Mouse (Mus musculus) adrenal gland, postnatal 4 days (tissue): ENCODE data around the gene Glrx2. TPM values are rescaled to one million over a fixed set of nuclear protein-coding genes. Genes with fewer than 3 reads are reported as not detected.
"Not testable (repeated sequence)": the region's sequence is repeated elsewhere in the genome, so short reads cannot be mapped to it uniquely, and the experiment has no call there.

Experiments used
- DNase-seq, 2 experiments: peaks; one replicate each; pipeline ENCODE4 v3.0.0; 2021 to 2022; ENCODE audit warnings: low spot score in 2 of 2, mixed read lengths in 2 of 2
- long read RNA-seq, 2 experiments: library from polyadenylated mRNA; stranded (forward); transcript quantifications; one replicate each; pipeline ENCODE4 v2.0.0; 2021
- total RNA-seq, 2 experiments: library from RNA; stranded (reverse); gene quantifications; 2 replicates each; pipeline ENCODE4 v1.2.3; 2021

The Glrx2 gene
- 10 to 100 TPM; 62.0 to 64.3 TPM for total RNA-seq
- long read RNA-seq, experiment 1, transcript Glrx2-210 (4 exons, 3,337 nt): major isoform, 57 of 77 reads
- long read RNA-seq, experiment 1, transcript Glrx2-202 (4 exons, 580 nt): minor isoform, 16 of 77 reads
- long read RNA-seq, experiment 1, partial matches to known transcripts: 0 of 77 reads
- long read RNA-seq, experiment 1, other reads (novel, unspliced or antisense): 3 of 77 reads
- long read RNA-seq, experiment 2, transcript Glrx2-210 (4 exons, 3,337 nt): major isoform, 32 of 49 reads
- long read RNA-seq, experiment 2, partial matches to known transcripts: 5 of 49 reads
- long read RNA-seq, experiment 2, other reads (novel, unspliced or antisense): 5 of 49 reads

- not testable (repeated sequence) for DNase-seq
Measured at GRCm38 (mm10) chr1:143716038-143716437, at the start of gene Glrx2. Gene Glrx2 (plus strand): TSS chr1:143716338.

- DNase-seq: no peak
Measured at GRCm38 (mm10) chr1:143675734-143676361, 40.3 kb upstream of the Glrx2 start.

- DNase-seq: no peak
Measured at GRCm38 (mm10) chr1:143681108-143681507, 35.0 kb upstream of the Glrx2 start.

GRCm38 (mm10) chr1:143684849-143685248, 31.3 kb upstream of the Glrx2 start:
- DNase-seq: no peak

DNA sequence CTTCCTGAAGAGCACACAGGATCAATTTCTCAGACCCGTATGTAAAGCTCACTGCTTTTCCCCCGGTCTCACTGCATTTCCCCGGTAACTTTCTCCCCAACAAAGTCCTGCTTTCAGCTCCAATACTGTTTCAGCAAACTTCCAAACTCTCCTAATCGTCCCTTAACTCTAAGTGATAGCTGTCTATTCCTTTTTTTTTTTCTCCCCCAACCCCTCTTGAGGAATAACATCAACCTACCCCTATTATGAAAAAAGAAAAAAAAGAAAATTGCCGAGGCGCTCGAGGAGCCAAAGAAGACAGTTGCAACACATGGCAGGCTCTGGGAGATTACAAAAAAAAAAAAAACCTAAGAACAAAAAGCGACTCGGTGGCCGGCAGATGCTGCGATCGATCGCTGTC, 14.4 kb upstream of the Glrx2 start:
- DNase-seq: no peak

GRCm38 (mm10) chr1:143702141-143702740, 13.9 kb upstream of the Glrx2 start:
- DNase-seq: peak; percentile 24 to 28

- DNase-seq: peak; percentile 79 to 87
Measured at GRCm38 (mm10) chr1:143702741-143703262, 13.3 kb upstream of the Glrx2 start, which contains the start of gene Cdc73. Gene Cdc73 (minus strand): TSS chr1:143702893.

DNA sequence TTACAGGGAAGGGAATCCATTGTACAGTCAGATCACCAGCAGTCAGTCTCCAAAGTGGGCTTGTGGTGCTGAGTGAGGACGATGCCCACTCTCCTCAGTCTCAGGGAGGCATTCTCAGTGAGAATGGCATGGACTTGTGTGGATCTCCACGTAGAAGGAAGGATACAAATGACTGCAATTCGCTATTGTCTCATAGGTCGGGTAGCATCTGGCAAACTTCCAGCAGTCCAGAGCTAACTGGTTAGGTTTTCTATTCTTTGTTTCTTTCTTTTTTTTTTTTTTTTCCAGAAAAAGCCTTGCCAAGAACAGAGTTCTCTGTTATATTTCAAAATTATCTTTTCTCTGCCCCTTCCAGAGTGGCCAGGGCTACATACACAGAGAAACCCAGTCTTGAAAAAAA, 9.1 kb upstream of the Glrx2 start:
- no peak for DNase-seq

DNA sequence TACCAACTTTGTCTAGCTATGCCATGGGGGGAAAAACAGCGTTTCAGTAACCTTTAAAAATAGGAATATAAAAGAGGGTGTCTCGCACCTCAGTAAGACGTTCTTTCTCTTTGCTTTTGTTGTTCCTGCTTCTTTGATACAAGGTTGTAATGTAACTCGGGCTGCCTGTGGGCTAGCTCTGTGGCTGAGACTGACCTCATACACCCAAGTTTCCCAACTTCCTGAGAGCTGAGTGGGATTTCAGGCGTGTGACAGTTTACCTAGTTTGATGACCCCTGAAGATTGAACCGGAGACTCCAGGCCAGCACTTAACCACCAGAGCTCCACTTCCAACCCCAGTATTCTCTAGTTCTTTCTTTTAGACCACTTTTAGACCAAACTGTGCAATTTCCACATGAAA, 7.8 kb upstream of the Glrx2 start:
- DNase-seq: no peak

- DNase-seq: no peak
Measured at GRCm38 (mm10) chr1:143709966-143710626, 6.0 kb upstream of the Glrx2 start.

DNA sequence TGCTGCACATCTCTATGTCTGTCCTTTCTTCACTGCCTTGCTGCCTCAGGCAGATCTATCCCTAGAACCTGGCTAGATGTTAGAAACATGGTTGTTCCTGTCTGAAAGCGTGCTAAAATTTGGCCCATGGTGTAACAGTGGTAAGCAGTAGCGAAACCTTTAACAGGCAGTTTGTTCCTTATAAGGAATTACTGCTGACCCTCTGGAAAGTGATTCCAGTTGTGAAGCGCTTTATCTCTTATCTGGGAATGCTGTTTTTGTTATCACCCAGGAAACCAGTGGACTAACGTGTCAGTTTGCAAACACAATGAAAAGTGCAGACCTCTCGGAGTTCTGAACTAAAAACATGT, 5.5 kb upstream of the Glrx2 start:
- no peak for DNase-seq

- no peak for DNase-seq
Measured at GRCm38 (mm10) chr1:143724456-143725064, 8.4 kb downstream of the Glrx2 start.

- no peak for DNase-seq
Measured at GRCm38 (mm10) chr1:143727701-143728445, 11.7 kb downstream of the Glrx2 start.

DNA sequence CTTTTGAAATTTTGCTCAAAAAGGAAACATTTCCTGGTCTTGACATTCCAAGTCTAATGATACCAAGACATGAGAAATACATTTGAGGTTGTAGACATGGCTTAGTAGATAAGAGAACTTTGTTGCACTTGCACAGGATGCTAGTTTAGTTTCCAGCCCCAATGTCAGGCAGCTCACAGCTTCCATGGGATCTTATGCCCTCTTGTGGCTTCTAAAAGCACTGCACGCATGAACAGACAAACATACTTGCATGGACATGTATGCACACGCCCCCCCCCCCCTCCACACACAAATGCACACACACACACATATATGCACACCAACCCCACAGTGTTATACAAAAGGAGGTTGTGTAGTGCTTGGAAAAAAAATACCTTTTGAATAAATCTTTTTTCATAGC, 14.8 kb downstream of the Glrx2 start:
- DNase-seq: no peak

- DNase-seq: no peak
Measured at GRCm38 (mm10) chr1:143731691-143732090, 15.6 kb downstream of the Glrx2 start.

- no peak for DNase-seq
Measured at GRCm38 (mm10) chr1:143733914-143734410, 17.8 kb downstream of the Glrx2 start.

DNA sequence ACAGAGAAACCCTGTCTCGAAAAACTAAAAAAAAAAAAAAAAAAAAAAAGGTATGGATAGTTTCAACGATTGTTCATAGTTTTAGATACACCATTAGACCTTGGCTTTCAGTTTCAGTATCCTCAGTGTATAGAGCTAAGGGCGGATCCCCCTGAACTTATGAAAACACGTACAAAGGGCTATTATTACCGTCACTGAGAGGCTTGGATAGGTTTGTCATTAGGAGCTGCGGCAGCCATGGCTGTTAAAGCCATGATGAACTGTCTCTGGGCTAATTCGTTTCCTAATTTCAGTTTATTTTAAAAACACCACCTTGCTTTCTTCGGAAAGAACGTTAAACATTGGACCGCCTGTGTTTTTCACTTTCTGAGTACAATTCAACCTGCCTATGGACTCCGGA, 22.7 kb downstream of the Glrx2 start:
- DNase-seq: no peak

GRCm38 (mm10) chr1:143739361-143740350, 23.5 kb downstream of the Glrx2 start:
- DNase-seq: peak; percentile 59 to 62

DNA sequence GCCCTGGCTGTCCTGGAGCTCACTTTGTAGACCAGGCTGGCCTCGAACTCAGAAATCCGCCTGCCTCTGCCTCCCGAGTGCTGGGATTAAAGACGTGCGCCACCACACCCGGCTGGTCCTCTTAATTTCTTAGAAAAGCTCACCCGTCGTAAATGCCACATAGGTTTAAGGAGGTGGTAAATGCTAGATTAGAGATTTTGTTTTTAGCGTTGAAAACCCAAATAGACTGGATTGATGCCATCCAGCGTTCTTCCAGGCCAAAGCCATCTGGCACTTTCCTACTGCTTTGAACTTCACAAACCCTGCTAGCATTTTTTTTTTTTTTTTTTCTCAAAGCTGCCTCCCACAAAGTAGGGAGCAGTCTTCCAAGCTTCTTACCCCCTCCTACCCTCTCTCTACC, 24.4 kb downstream of the Glrx2 start:
- no peak for DNase-seq
